Mouse (Mus musculus) heart, embryonic 14.5 days (tissue): ENCODE results near the gene Tmem160. TPM values are rescaled to one million over a fixed set of nuclear protein-coding genes. Genes with fewer than 3 reads are reported as not detected.

ENCODE experiments used
- ATAC-seq: fragments of 200-750 bp; cut with Nextera tagmentation; 2 replicates; pipeline ENCODE4 v1.8.0; 2017; ENCODE audit warnings: low read depth, moderate TSS enrichment; ENCODE audit not compliant: insufficient number of reproducible peaks, insufficient read depth, low FRiP score
- H3K27ac ChIP-seq, 2 experiments: fragments of 200-500 bp in 1 of 2; fragments of 300-500 bp in 1 of 2; sonication (generic) in 1 of 2; replicated peaks in 1 of 2; 2 replicates each; pipeline ENCODE4 v1.5.1; 2012 to 2014; ENCODE audit warnings: low read depth in 2 of 2, low read length in 2 of 2, control low read depth in 1 of 2, mild to moderate bottlenecking in 1 of 2, mixed read lengths in 1 of 2; ENCODE audit not compliant: control insufficient read depth in 1 of 2, insufficient read depth in 1 of 2
- H3K27me3 ChIP-seq: fragments of 300-500 bp; sonication (generic); 2 replicates; pipeline ENCODE4 v1.6.1; 2014; ENCODE audit warnings: mild to moderate bottlenecking, low read length, control low read depth; ENCODE audit not compliant: control insufficient read depth, insufficient read depth
- H3K36me3 ChIP-seq: fragments of 300-500 bp; sonication (generic); 2 replicates; pipeline ENCODE4 v1.6.1; 2014; ENCODE audit warnings: mild to moderate bottlenecking, control low read depth, low read length, mixed read lengths; ENCODE audit not compliant: control insufficient read depth, insufficient read depth
- H3K4me1 ChIP-seq, 2 experiments: fragments of 200-500 bp in 1 of 2; fragments of 300-500 bp in 1 of 2; sonication (generic) in 1 of 2; 2 replicates each; pipeline ENCODE4 v1.6.1; 2012 to 2014; ENCODE audit warnings: low read length in 2 of 2, control low read depth in 1 of 2, mixed read lengths in 1 of 2; ENCODE audit not compliant: control insufficient read depth in 2 of 2, insufficient read depth in 2 of 2
- H3K4me2 ChIP-seq: fragments of 300-500 bp; sonication (generic); 2 replicates; pipeline ENCODE4 v1.6.1; 2014; ENCODE audit warnings: mild to moderate bottlenecking, low read length
- H3K4me3 ChIP-seq, 2 experiments: fragments of 200-500 bp in 1 of 2; fragments of 300-500 bp in 1 of 2; sonication (generic) in 1 of 2; 2 replicates each; pipeline ENCODE4 v1.5.1; 2012 to 2014; ENCODE audit warnings: low read length in 2 of 2, mild to moderate bottlenecking in 2 of 2, control low read depth in 1 of 2, low read depth in 1 of 2, moderate library complexity in 1 of 2; ENCODE audit not compliant: control insufficient read depth in 1 of 2, insufficient read depth in 1 of 2
- H3K9ac ChIP-seq: fragments of 300-500 bp; sonication (generic); 2 replicates; pipeline ENCODE4 v1.6.1; 2014; ENCODE audit warnings: mild to moderate bottlenecking, low read length
- H3K9me3 ChIP-seq: fragments of 300-500 bp; sonication (generic); 2 replicates; pipeline ENCODE4 v1.6.1; 2016; ENCODE audit warnings: low read length, control low read depth; ENCODE audit not compliant: control insufficient read depth
- WGBS: fragments of 180-500 bp; shearing (Covaris S2); extraction: QIAGEN DNeasy Blood & Tissue Kit; methylation state at CpG from one replicate; pipeline ENCODE4 v1.1.7; 2014; 5-methylcytosine and 5-hydroxymethylcytosine counted together
- polyA plus RNA-seq: library from polyadenylated mRNA; unstranded; fragments of >200 nt; fragmentation: Nextera tagmentation; extraction: Ambion mirVana; gene quantifications from 2 replicates; pipeline ENCODE4 v1.2.1, GENCODE M21; 2014

The Tmem160 gene
- polyA plus RNA-seq, 1 experiment from 2014 or later: 96.7 TPM

GRCm38 (mm10) chr7:16422222-16422856, 30.2 kb upstream of the Tmem160 start:
- H3K27ac ChIP-seq: no peak overlapping the region
- H3K36me3 ChIP-seq: peaks cover 100% of the 10 kb centered on the region
- no peak for ATAC-seq
- no peaks in the 10 kb centered on the region for H3K9me3 ChIP-seq
- no peak overlapping the region for H3K9ac ChIP-seq
- no peaks in the 10 kb centered on the region for H3K27me3 ChIP-seq
- peaks cover 0 to 2% of the 10 kb centered on the region in 2 experiments; a peak in 1 of 4 replicates for H3K4me1 ChIP-seq
- no peak overlapping the region for H3K4me2 ChIP-seq
- 86% methylated on average over 18 of the region's 18 CpGs for whole genome bisulfite sequencing
- no peak overlapping the region for H3K4me3 ChIP-seq

DNA sequence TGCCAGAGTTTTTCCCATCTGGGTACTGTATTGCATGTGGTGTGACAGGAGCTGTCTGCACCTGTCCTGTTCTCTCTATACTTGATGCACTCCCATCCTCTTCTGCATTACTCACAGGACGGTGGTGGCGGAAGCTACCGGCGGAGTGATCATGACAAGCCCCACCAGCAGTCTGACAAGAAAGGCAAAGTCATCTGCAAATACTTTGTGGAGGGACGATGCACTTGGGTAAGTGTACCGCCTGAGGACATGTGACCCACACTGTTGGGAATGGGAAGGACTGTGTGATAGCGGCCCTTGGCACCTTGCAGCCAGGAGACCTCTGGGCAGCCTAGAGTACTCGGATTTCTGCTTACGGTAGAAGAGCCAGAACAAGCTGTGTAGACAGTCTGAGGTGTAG, 28.8 kb upstream of the Tmem160 start:
- Histone ChIP-seq H3K27me3 (no peaks in the 10 kb centered on the region), H3K4me1 (no peaks in the 10 kb centered on the region), H3K4me2 (no peak overlapping the region), H3K36me3 (peaks cover 100% of the 10 kb centered on the region), H3K9ac (no peak overlapping the region), H3K9me3 (no peaks in the 10 kb centered on the region), H3K27ac (no peak overlapping the region), H3K4me3 (no peak overlapping the region)
- 77% methylated on average over 9 of the region's 9 CpGs for WGBS
- ATAC-seq: no peak

GRCm38 (mm10) chr7:16425721-16426120, 26.9 kb upstream of the Tmem160 start:
- ATAC-seq: no peak
- WGBS: 72% methylated on average over 10 of the region's 10 CpGs
- no peaks in the 10 kb centered on the region for H3K27me3 ChIP-seq
- H3K27ac ChIP-seq: no peak overlapping the region
- peaks cover 100% of the 10 kb centered on the region for H3K36me3 ChIP-seq
- no peaks in the 10 kb centered on the region for H3K9me3 ChIP-seq
- no peak overlapping the region for H3K4me3 ChIP-seq
- no peaks in the 10 kb centered on the region for H3K4me1 ChIP-seq
- no peak overlapping the region for H3K9ac ChIP-seq
- no peak overlapping the region for H3K4me2 ChIP-seq

DNA sequence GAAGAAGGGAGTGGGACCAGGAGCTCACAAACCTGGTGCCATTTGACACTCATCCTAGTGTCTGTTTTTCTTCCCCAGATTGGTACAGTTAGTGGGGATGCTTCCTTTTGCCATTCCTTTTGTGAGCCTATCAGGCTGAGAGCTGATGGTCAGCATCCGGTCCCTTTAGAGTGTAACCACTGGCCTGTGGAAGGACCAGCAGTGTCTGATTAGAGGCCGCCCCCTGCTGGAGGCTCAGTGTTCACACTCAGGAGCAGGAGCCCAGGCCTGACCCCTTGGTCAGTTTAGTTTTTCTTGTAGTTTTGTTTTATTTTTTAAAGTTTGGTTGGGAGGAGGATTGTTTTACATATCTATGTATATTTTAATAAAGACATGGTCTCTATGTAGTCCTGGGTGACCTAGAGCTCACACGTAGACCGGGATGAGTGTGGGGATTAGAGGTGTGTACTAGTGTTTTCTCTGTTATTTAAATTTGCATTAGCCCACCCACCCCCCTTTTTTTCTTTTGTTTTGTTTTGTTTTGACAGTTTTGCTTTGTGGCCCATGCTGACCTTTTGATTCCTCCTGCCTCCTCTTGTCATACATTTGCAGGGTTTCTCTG, 26.4 kb upstream of the Tmem160 start:
- no peak overlapping the region for H3K4me2 ChIP-seq
- ATAC-seq: no peak; the same call in 1 of the 2 replicates
- H3K9me3 ChIP-seq: no peaks in the 10 kb centered on the region
- H3K36me3 ChIP-seq: peaks cover 100% of the 10 kb centered on the region
- 61% methylated on average over 4 of the region's 4 CpGs for WGBS
- H3K9ac ChIP-seq: no peak overlapping the region
- no peak overlapping the region for H3K27ac ChIP-seq
- H3K27me3 ChIP-seq: no peaks in the 10 kb centered on the region
- H3K4me3 ChIP-seq: no peak overlapping the region
- no peaks in the 10 kb centered on the region for H3K4me1 ChIP-seq

- H3K27me3 ChIP-seq: no peaks in the 10 kb centered on the region
- H3K36me3 ChIP-seq: peaks cover 90% of the 10 kb centered on the region
- H3K27ac ChIP-seq: peak overlapping the region; percentile 63 to 66
- no peak overlapping the region for H3K4me3 ChIP-seq
- peak; percentile 62 for ATAC-seq
- WGBS: 18% methylated on average over 3 of the region's 3 CpGs
- no peaks in the 10 kb centered on the region for H3K9me3 ChIP-seq
- H3K4me1 ChIP-seq: peaks cover 16 to 21% of the 10 kb centered on the region in 2 experiments
- H3K4me2 ChIP-seq: peak overlapping the region; percentile 7; the same call in 1 of the 2 replicates
- peak overlapping the region; percentile 47 for H3K9ac ChIP-seq
Observed at GRCm38 (mm10) chr7:16433352-16433971, 19.1 kb upstream of the Tmem160 start.

- Histone ChIP-seq H3K4me1 (peaks cover 16 to 21% of the 10 kb centered on the region in 2 experiments), H3K4me3 (no peak overlapping the region), H3K4me2 (no peak overlapping the region), H3K9ac (no peak overlapping the region), H3K9me3 (no peaks in the 10 kb centered on the region), H3K36me3 (peaks cover 73% of the 10 kb centered on the region), H3K27ac (no peak overlapping the region), H3K27me3 (no peaks in the 10 kb centered on the region)
- WGBS: 86% methylated on average over 9 of the region's 9 CpGs
- ATAC-seq: no peak
Observed at GRCm38 (mm10) chr7:16435088-16435487, 17.5 kb upstream of the Tmem160 start.

GRCm38 (mm10) chr7:16441241-16441640, 11.3 kb upstream of the Tmem160 start:
- no peak for ATAC-seq
- Histone ChIP-seq H3K9me3 (no peaks in the 10 kb centered on the region), H3K4me3 (no peak overlapping the region), H3K4me2 (no peak overlapping the region), H3K27me3 (no peaks in the 10 kb centered on the region), H3K27ac (no peak overlapping the region), H3K4me1 (peaks cover 8 to 15% of the 10 kb centered on the region in 2 experiments), H3K36me3 (peaks cover 12% of the 10 kb centered on the region), H3K9ac (no peak overlapping the region)
